Mouse (Mus musculus) spleen, postnatal 4 days (tissue): ENCODE measurements around the gene Atxn3.
"Not testable (repeated sequence)": the region's sequence is repeated elsewhere in the genome, so short reads cannot be mapped to it uniquely, and the experiment has no call there.

Experiments
- DNase-seq, 2 experiments: peaks; one replicate each; pipeline ENCODE4 v3.0.0; 2022; ENCODE audit warnings: low spot score in 2 of 2

Atxn3 gene

DNA sequence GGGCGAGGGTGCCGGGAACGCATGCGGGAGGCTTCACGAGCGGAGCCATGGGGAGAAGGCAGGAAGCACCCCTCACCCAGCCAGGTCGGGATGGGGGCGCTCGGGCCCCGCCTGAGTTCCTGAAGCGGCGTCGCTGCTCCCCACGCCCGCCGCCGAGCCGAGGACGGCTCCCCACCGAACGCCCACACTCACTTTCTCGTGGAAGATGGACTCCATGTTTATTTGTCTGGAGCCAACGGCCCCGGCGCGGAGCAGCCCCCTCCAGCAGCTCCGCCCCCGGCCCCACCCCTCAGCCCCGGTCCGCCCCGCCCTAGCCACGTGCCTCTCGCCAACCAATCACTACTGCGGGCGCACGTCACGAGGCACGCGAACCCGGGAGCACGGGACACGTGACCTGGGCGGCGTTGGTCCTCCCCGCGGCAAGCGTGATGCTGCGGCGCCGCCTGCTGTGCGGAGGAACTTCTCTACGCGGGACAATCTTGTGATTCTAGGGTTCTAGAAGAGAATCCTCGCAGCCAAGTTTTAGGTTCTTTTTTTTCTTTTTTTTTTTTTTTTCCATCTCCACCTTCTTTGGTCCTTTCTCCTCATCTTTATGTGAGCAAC is at the start of gene Atxn3:
Gene Atxn3, minus strand, starts transcription at position 305 of the 603 bp plus-strand sequence.
- peak; percentile 97 to 98 for DNase-seq

DNA sequence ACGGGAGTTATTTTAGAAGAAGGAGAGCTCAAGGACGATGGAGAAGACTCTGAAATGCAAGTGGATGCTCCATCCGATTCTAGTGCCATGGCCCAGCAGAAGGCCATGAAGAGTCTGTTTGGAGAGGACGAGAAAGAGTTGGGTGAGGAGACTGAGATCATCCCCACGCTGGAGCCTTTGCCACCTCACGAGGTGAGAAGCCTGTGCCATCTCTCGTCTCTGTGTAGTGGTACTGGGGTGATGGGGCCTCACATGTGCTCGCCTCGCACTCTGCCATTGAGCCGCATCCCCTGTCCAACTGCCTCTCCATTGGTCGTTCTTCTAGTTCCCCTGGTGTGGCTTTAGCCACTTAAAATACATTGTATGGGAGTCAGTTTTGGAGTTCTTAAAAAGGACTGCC is 42.7 kb upstream of the Atxn3 start:
- no peak for DNase-seq

DNA sequence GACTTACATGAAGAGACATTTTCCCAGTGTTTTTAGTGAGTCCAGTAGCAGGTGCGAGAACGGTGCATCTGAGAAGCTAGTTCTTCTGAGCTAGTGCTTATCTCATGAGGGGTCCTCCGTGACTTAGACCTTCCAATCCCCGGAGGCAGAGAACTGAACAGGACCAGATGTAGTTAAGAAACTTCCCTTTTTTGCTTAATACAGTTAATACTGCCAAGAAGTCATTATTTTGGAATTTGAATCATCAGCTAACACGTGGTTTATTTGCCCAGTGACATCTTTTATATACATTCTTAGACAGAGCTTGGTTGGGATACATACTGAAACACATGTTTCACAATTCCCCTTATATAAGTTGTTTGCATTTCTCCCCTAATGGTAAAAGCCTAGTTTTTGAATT is 40.9 kb upstream of the Atxn3 start:
- no peak for DNase-seq

DNA sequence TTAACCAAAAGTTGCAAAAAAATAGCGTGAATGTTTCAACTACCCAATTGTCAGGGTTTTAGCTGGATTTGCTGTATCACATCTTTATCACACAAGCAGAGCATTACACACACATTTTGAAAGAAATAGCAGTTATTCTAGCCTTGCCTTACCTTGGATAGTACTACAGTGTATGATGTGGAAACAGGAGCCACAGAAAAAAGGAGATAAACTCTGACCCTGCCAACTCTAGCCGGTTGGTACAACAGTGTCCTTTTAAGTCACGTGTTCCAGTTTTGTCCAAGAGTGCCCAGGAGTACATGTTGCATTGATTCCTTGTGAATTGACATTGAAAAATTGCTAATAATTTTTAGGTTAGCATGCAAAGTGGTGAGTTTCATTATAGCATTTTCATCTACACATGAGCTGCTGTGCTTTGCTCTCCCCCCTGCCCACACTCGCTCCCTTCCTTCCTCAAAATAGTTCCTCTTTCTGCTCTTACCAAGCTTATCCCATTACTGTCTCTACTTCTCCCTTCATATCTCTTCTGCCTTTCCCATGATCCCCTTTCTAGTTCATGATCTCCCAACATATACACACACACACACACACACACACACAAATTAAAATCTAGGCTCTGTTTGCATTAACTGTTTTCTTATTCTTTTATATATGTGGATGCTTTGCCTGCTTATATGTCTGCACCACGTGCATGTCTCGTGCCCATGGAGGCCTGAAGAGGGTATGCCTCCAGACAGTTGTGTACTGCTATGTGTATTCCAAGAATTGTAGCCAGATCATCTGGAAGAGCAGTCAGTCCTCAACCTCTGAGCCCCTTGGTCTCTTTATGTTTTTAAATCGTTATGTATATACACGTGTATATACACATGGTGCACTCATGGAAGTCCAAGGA is 36.8 kb upstream of the Atxn3 start:
- DNase-seq = no peak

DNA sequence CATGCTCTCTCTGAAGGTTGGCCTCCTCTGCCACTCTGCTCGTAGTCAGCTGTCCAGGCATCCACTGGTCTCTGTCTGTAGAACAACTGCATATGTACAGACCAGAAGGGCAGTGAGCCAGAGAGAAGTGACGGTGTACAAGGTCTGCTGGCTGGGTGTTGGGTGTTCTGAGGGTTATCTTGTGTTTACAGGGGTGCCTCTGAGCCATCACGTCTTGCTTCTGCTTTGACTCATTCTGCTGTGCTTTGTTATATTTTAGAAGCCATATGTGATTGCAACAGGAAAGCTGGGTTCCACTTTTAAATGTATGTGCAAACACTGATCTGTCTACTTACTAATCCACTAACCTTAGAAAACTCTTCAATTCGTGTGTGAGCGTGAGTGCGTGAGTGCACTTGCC is 29.6 kb upstream of the Atxn3 start:
- DNase-seq = no peak

DNA sequence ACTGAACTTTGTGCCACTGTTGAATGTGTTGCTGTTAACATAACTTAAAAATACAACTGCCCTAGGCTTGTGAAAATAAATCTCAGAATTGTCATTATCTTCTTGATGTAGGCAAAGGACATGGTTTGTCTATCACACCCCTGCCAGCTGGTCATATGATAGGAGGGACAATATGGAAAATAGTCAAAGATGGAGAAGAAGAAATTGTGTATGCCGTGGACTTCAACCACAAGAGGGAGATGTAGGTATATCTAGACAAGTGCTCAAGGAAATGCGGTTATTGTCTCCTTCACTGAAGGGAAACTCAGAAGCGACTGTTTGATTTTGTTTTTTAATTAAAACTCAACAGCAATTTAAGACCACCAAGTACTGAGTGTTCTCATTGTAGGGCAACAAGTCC is 27.1 kb upstream of the Atxn3 start:
- no peak for DNase-seq

DNA sequence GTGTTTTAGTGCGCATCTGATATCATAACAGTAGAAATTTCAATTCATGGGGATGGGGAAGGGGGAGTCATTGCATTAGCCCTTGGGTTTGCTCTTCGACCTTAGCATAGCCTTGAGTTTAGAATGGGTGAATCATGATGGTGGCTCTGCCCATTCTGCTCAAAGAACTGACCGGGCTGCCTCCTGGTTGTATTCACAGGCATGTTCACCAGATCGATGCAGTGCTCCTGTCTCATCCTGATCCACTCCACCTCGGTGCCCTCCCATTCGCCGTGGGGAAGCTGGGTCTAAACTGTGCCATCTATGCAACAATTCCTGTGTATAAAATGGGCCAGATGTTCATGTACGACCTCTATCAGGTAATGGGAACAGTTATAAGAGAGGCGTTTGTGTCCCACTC is 24.9 kb upstream of the Atxn3 start:
- DNase-seq = no peak

DNA sequence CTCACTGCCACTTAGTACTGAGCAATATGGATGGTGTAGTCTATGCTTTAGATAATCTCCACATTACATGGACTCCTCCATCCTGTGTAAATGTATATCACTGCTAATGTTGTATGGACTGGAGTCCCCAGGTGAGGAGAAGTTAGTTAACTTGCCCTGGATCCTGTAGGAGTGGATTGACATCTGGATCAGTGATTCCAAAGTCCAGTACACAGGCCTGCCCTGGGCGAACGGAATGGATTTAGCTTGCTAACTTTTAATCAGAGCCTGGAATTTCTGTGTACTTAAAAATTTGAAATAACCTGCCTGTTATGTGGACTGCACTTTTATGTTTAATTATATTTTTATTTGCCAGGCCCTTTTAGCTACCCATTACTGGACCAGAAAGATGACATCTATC is 23.5 kb upstream of the Atxn3 start:
- DNase-seq = no peak

DNA sequence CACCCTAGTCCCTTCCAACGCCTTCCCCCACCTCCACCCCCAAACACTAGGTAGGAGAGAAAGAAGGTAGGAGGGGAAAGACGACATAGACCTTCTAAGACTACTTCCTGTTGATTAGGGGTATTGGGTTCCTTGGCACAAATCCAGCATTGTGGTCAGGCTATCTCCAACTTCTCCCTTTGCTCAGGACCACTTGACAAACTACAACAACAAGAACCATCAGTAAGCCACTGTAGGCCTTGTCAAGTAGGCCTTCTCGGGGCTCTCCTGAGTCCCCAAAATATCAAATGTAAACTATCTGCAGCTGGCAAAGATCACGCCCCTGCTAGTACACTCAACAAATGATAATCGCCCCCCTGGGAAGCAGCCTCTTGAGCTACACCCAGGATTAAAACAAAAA is 22.2 kb upstream of the Atxn3 start:
- DNase-seq = peak in 1 of 2 experiments; percentile 28

DNA sequence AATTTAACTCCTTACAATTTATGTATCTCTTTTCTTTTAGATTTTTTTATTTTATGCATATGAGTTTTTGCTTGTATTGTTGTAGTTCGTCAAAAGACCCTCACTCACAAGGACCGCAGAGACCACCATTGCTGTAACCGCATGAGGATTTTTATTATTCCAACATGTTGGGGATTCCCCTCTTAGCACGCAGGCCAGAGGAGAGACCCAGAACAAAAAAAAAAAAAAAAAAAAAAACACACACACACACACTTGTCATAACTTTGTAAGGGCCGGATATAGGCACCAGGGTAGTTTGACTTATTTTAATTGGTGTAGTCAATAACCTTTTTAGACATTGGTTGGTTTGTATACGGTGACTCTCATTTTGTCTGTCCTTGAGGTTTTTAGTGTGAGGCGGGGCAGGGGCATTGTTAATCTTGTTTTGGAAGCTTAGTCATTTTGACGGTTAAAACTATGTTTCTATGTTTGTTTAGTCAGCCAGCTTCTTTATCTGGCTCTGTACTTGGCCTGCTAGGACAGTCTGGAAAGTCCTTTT is 21.2 kb upstream of the Atxn3 start:
- DNase-seq = no peak

DNA sequence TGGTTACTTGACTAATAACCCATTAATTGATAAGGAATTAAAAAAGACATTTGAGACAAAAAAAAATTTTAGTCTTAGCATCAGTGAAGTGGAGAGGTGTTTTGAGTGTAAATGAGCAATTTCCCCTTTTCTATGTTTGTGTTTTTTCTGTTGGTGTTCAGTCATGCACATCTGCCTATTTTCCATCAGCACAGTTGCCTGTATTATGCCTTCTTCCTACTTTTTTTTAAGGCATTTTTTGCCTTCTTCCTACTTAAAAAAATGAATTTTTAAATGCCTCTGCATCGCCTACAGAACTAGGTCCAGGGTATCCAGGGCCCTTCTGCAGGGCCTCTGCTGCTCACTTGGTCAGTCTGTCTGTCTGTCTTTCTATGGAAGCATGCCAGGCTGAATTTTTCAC is 20.5 kb upstream of the Atxn3 start:
- no peak for DNase-seq

DNA sequence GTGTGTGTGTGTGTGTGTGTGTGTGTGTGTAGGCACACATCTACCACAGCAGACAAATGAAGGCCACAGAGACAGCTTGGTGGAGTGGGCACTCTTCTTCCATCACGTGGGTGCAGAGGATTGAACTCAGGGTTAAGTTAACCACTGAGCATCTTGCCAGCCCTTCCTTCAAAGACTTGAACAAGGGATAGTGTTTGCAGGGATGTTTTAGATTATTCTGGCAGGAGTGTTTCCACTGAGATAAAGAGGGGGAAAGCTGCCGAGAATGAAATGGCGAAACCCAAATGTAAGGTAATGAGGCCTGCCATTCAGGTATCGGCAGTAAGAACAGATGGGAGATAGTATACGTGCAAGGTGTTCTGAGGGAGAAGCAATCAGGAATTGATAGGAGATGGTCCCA is 20.1 kb upstream of the Atxn3 start:
- no peak for DNase-seq

DNA sequence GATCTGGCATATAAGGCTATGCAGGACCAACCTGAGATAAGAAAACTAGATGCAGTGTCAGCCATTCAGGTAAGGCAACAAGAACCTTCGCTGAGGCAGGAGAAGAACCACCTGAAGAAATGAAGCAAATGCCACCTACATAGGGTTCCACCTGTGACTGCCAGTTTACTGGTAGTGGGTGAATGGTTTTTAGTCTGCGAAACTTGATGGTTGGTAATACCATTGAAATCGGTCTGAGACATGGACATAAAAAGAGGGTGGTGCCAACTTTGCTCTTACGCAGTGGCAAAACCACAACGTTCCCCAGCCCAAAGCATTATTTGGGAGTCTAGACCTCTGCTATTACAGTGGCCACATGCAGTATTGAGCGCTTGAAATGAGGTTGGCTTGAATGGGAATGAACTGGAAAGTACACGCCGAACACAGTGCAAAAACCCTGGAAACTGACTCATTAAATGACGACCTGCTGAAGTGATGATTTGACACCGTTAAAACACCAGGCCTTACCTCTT is 19.4 kb upstream of the Atxn3 start:
- no peak for DNase-seq

DNA sequence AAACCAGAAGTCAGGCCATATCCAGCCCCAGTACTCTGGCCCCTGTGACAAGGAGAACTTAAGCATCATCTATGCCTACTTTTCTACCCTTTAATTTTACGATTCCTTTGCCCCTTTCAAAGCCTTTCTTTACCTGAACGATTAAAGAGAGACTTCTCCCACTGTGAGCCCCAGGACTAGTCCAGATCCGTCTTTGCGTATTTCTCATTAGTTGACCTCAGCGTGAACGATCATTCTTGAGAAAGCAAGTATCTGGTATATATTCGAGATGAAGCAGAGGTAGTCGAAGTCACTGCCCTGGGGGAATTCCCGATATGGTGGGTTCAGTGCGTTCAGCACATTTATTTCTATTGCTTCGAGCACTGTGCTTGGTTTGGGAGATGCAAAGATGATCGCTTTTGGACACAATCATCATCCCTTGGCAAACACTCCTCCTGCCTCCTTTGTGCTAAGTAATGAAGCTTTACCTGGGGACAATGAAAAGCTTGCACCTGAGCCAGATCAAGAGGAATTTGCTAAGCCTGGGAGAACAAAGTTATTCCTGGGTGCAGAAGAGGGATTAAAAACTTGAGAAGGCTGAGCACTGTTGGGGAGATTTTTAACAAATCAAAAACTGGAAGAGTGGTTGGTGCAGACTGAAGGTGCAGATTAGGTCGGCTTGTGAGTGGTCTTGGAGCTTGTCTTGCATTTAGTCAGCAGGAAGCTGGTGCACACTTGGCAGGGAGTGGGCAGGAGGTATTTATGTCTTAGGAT is 18.8 kb upstream of the Atxn3 start:
- DNase-seq = no peak

DNA sequence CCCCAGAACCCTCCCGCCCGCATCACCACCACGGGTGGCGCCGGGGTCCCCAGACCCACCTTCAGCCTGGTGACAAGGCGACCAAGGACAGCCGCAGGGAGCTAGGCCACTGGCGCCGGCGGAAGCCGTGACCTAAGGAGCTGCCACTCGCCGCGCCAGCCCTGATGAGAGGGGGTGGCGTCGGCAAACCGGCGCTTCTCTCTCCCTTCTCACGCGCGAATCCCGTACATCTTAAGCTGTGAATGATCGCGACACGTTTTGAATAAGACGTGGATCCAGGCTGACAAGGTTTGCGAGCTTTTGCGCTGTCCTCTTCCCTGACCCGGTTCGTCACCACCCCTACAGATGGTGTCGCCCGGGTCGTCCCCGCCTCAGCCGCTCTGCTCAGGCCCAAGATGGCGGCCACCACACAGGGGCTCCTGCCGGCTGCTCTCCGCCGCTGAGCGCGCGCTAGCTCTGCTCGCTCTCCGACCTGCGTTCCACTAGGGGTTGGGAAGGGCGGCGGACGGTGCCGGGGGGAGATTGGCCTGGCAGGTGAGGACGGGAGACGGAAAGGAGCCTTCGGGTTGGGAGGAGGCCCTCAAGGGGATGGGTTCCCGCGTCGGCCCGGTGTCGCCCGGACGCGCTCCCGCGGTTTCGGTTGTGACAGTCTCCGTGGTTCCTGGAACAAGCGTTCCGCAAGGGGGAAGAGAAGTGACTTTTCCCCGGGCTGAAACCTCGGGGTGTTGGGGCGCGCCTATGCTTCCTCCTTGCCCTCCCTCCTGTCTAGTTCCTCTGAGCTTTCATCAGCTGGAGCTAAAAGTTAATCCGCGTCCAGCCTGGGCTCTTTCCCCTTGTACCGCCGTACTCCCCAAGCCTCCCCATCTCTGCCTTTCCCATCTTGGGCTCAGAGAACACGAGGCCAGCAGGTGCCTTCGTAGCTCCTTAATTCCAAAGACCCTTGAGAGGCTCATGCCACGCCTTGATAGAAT is 17.8 kb upstream of the Atxn3 start, which contains the start of gene Cpsf2:
Gene Cpsf2, plus strand, starts transcription at position 388 of the 971 bp plus-strand sequence.
- peak; percentile 83 to 94 for DNase-seq

DNA sequence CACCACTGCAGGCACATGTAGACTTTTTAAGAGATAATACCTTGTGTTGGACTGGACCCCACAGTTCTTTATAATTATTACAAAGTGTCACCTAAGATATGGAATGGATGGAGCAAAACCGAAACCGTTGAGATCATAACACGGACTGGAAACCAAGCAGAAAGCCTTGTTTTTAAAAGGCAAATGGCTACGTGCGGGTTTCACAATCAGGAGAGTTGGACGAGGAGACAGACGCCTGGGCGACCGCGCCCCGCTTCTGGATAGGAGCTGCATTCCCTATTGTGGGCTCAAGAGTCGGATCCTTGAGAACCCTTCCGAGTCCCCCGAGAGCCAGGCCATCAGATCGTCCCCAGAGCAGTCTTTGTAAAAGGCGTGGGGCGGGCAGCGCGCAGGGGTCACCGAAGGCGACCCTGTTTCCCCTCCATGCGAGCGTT is 17.1 kb upstream of the Atxn3 start:
- no peak for DNase-seq

DNA sequence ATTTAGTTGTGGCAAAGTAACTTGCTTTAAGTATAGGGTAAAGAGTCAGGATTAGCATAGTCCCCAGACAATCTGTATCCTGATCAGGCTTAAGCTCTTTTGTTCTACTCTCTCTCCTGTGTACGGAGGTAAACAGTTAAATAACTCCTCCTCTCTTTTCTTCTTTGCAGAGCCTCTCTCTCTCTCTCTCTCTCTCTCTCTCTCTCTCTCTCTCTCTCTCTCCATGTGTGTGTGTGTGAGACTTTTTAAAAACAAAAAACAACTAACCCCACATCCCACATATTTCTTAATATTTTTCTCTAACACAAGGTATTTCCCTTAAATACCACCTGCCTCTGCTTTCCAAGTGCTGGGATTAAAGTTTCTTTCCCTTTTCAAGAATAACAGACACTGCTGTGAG is 16.5 kb upstream of the Atxn3 start:
- DNase-seq = no peak

DNA sequence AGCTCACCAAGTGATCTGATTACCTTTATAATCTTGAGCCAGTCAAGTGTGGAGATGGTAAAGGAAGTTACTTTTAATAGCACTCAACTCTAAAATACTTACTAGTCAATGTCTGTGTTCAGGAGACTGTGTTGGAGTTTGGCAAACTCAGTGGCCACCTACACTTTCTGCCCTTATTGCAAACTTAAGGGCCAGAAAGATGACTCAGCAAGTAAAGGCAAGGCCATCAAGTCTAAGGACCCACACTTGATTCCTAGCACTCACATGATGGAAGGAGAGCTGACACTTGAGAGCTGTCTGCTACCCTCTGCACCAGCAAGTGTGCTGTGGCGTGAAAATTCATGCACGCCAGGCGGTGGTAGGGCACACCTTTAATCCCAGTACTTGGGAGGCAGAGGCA is 14.2 kb upstream of the Atxn3 start:
- DNase-seq = no peak

DNA sequence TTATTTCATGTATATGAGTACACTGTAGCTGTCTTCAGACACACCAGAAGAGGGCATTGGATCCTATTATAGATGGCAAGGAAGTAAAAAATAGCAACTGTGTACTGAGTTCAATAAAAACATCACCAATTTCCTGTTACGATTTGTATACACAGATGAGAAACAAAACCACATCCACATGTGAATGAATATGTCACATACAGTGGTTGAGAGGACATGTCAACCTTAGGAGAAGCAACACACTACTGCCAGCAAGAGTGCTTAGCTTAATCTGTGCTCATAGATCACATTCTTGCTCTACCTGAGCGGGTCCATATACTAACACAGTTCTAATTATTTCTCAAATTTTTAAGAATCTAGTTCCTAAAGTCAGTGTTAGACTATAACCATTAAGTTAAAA is 13.3 kb upstream of the Atxn3 start:
- no peak for DNase-seq

DNA sequence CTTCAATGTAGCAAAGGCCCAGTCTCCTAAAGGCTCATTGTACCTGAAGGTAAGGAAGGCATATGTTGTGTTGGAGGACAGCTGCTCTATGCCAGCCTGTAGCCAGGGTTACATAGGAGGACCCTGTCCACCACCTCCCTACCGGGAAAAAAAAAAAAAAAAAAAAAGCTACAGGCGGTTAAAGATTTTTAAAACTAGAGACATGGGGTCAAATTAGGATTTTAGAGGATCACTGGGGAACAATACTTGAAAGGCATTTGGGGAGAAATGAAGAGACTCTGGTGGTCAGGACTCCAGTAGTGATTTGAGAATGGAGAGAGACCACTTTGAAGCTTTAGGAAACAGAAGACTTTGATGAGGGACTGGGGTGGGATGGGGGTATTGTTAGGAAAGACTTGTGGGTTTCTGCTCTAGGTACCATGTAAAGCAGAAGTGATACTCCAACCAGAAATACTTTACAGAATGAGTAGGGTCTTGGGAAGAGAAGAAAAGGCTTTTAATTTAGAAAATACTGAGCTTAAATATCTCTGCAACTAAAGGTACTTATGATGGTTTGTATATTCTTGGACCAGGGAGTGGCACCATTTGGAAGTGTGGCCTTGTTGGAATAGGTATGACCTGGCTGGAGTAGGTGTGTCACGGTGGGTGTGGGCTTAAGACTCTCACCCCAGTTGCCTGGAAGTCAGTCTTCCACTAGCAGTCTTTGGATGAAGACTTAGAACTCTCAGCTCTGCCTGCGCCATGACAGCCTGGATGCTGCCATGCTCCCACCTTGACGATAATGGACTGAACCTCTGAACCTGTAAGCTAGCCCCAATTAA is 1.1 kb upstream of the Atxn3 start:
- DNase-seq = not testable (repeated sequence)
